In the genomic region with DNA sequence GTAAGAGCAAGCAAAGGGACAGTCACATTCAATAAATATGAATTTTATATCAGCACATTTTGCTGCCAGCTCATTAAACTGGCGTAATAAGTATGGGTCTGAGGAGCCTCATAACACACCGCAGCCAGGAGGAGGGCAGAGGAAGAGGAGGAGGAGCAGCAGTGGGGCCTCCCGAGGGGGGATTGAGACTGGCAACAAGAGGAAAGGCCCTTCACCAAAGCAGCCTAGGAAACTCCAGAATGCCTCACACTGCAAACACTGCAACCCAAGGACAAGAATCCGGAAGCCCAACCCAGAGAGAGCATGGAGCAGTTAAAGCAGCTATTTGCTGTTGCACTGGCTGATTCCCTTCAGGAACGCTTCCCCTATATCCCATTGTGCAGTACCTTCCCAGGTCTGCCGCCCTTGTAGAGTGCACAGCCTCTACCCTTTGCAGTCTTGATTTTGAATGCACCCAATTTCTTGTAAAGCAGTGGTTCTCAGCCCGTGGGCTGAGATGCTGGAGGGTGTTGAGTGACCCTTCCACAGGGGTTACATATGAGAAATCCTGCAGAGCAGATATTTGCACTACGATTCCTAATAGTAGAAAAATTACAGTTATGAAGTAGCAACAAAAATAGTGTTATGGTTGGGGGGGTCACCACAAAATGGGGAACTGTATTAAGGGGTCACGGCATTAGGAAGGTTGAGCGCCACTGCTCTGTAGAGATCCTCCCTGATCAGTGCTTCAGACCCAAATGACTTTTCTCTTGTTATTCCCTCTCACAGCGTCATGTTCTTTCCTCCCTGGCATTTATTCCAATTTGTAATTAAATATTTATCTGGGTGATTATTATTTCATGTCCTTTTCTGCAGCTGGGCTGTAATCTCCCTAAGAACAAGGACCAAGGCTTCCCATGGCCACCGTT, we compare ENCODE assay signal across 9 mouse cellular contexts.
A peak's percentile ranks its signal among the peaks of the same experiment; 100 is the strongest.
DNase-seq lines count a peak whose midpoint lies in the region; ATAC-seq and TF ChIP-seq lines count a peak whose summit lies in the region.
"Had no signal": no experiment of that assay in that cellular context is flagged by ENCODE, and none has a peak within 500 bp of the region (broad histone marks: within the 10 kb centered on the region; RNA-seq: fewer than 3 reads in every experiment).

No protein-coding gene starts in this region.

- no peak overlapping the region for H3K27ac ChIP-seq in hindbrain, embryonic 11.5 days (ENCODE audit: low read depth, low read length)
- H3K27ac ChIP-seq in limb, embryonic 14.5 days (replicated peaks; ENCODE audit: low read depth, low read length): no peak overlapping the region
- H3K27ac ChIP-seq in heart, embryonic 10.5 days: no peak overlapping the region
- H3K27ac ChIP-seq: heart, embryonic 15.5 days had no signal

- H3K9me3 ChIP-seq in hindbrain, embryonic 11.5 days (ENCODE audit: control insufficient read depth, low read length): no peaks in the 10 kb centered on the region
- H3K9me3 ChIP-seq in limb, embryonic 14.5 days (ENCODE audit: control insufficient read depth, low read length): no peaks in the 10 kb centered on the region
- no peaks in the 10 kb centered on the region for H3K9me3 ChIP-seq in heart, embryonic 10.5 days
- H3K9me3 ChIP-seq: heart, embryonic 15.5 days had no signal

- no peak overlapping the region for H3K4me2 ChIP-seq in hindbrain, embryonic 11.5 days (replicated peaks; ENCODE audit: low read depth, low read length)
- H3K4me2 ChIP-seq in limb, embryonic 14.5 days (replicated peaks; ENCODE audit: low read depth, low read length, severe bottlenecking): no peak overlapping the region
- H3K4me2 ChIP-seq: heart, embryonic 15.5 days had no signal

- TF ChIP-seq POLR2A in limb, embryonic 14.5 days (IDR thresholded peaks at IDR 0.05; ENCODE audit: borderline replicate concordance, extremely low read depth, insufficient read depth, insufficient read length): no peak

- no peaks in the 10 kb centered on the region for H3K36me3 ChIP-seq in hindbrain, embryonic 11.5 days (ENCODE audit: control insufficient read depth, insufficient read depth, low read length)
- H3K36me3 ChIP-seq in limb, embryonic 14.5 days (ENCODE audit: control insufficient read depth, insufficient read depth, low read length): no peaks in the 10 kb centered on the region
- no peaks in the 10 kb centered on the region for H3K36me3 ChIP-seq in heart, embryonic 10.5 days
- H3K36me3 ChIP-seq: heart, embryonic 15.5 days had no signal

- no peak overlapping the region for H3K9ac ChIP-seq in hindbrain, embryonic 11.5 days (ENCODE audit: low read depth, low read length)
- no peak overlapping the region for H3K9ac ChIP-seq in limb, embryonic 14.5 days (ENCODE audit: low read depth, low read length, severe bottlenecking)
- H3K9ac ChIP-seq: heart, embryonic 15.5 days had no signal

- DNase-seq in adrenal gland, adult 2 months: peak; percentile 23
- DNase-seq in adrenal gland, adult 8-10 months: no peak
- peak; percentile 13 for DNase-seq in ES-CJ7 (ENCODE audit: low read depth, low spot score)
- peak; percentile 10 for DNase-seq in hindbrain, embryonic 11.5 days (ENCODE audit: low spot score)
- DNase-seq in limb, embryonic 14.5 days (ENCODE audit: low spot score): peak; percentile 18
- DNase-seq in MN1 (ENCODE audit: low spot score): no peak
- DNase-seq in heart, embryonic 10.5 days (ENCODE audit: low spot score): no peak

- no peaks in the 10 kb centered on the region; the same call in 1 of the 2 replicates for H3K27me3 ChIP-seq in hindbrain, embryonic 11.5 days (ENCODE audit: control insufficient read depth, insufficient read depth, low read length)
- H3K27me3 ChIP-seq in limb, embryonic 14.5 days (ENCODE audit: control insufficient read depth, insufficient read depth, low read length): no peaks in the 10 kb centered on the region
- H3K27me3 ChIP-seq in heart, embryonic 10.5 days (ENCODE audit: insufficient read depth, poor library complexity, severe bottlenecking): no peaks in the 10 kb centered on the region
- H3K27me3 ChIP-seq: heart, embryonic 15.5 days had no signal

- ATAC-seq in hindbrain, embryonic 11.5 days (ENCODE audit: low FRiP score): no peak
- 0 out of 2 replicates have a peak, but pooled peaks have one; percentile 30 for ATAC-seq in limb, embryonic 14.5 days (ENCODE audit: low FRiP score, low read depth)
- no peak for ATAC-seq in megakaryocyte progenitor cell, adult 5-6 weeks (replicated peaks; ENCODE audit: poor library complexity)

- WGBS in hindbrain, embryonic 11.5 days: 65% methylated on average over 12 of the region's 12 CpGs
- 51% methylated on average over 12 of the region's 12 CpGs for WGBS in limb, embryonic 14.5 days
- WGBS in heart, embryonic 10.5 days: 58% methylated on average over 12 of the region's 12 CpGs

- H3K4me1 ChIP-seq in hindbrain, embryonic 11.5 days (replicated peaks; ENCODE audit: control insufficient read depth, insufficient read depth, low read length): no peaks in the 10 kb centered on the region
- H3K4me1 ChIP-seq in limb, embryonic 14.5 days (ENCODE audit: control insufficient read depth, insufficient read depth, low read length): no peaks in the 10 kb centered on the region
- 0 out of 2 replicates have a peak, but pooled peaks cover 3% of the 10 kb centered on the region for H3K4me1 ChIP-seq in heart, embryonic 10.5 days
- H3K4me1 ChIP-seq: heart, embryonic 15.5 days had no signal

- no peak overlapping the region for H3K4me3 ChIP-seq in hindbrain, embryonic 11.5 days (ENCODE audit: low read depth, low read length)
- H3K4me3 ChIP-seq in limb, embryonic 14.5 days (replicated peaks; ENCODE audit: low read length): no peak overlapping the region
- no peak overlapping the region for H3K4me3 ChIP-seq in heart, embryonic 10.5 days
- H3K4me3 ChIP-seq: heart, embryonic 15.5 days had no signal

Comparison
In these comparisons a context has a peak if more than half of its experiments do, and no peak if none do; other contexts are left out.
1. DNase-seq: peak in adrenal gland, adult 2 months (single experiment), ES-CJ7 (single experiment), hindbrain, embryonic 11.5 days (single experiment) and limb, embryonic 14.5 days (single experiment); none in adrenal gland, adult 8-10 months (single experiment), MN1 (single experiment) and heart, embryonic 10.5 days (single experiment).